Mouse (Mus musculus): ENCODE data around the gene Pitpnm2. TPM values are rescaled to one million over a fixed set of nuclear protein-coding genes. Genes with fewer than 3 reads are reported as not detected.

The Pitpnm2 gene
- total RNA-seq, 4 experiments from 2014 or later = 260 to 337 (median 315) TPM

GRCm38 (mm10) chr5:124150895-124151294, 98.7 kb downstream of the Pitpnm2 start:
- no peak for DNase-seq (ENCODE audit: low spot score in 2 of 2)

GRCm38 (mm10) chr5:124149028-124149427, 100.5 kb downstream of the Pitpnm2 start:
- DNase-seq (ENCODE audit: low spot score in 2 of 2) = no peak

- no peak for DNase-seq (ENCODE audit: low spot score in 2 of 2)
Measured at GRCm38 (mm10) chr5:124138066-124138465, 111.5 kb downstream of the Pitpnm2 start.

- no peak for DNase-seq (ENCODE audit: low spot score in 2 of 2)
Measured at GRCm38 (mm10) chr5:124134261-124134660, 115.3 kb downstream of the Pitpnm2 start.

DNA sequence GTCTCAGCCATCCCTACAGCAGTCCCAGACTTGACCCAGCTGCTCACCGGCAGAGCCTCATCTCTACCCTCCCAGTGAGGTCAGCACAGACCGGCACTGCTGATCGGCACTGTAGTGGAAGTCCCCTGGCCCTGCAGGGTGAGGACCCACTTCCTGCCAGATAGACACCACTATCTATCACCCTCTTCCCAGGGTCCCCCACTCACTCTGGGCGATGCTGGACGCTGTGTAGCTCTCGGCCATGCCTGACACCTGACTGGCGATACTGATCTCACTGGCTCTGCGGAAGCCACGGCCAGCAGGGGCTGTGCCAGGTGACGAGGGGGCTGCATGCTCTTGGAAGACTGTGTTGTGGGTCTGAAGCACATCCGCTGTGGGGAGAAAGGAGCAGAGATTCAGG, 124.5 kb downstream of the Pitpnm2 start:
- no peak for DNase-seq (ENCODE audit: low spot score in 2 of 2)

GRCm38 (mm10) chr5:124122357-124122756, 127.2 kb downstream of the Pitpnm2 start:
- no peak for DNase-seq (ENCODE audit: low spot score in 2 of 2)

DNA sequence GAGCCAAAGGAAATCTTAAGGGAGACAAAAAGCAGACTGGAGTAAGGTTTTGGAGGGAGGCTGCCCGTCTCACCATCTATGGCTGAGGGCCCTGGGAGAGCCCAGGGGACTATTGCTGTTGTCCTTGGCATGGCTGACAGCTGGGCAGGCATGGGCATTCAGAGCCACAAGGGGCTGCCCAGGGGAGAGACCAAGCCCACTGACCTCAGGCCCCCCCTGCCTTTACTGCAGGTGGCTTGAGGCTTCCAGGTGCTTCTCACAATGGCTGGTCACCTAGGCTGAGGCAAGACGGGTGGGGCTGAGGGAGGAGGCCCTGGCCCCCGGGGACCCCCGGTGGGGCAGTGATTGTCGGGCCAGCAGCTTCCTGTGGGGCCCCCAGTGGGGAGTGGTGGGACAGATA, 130.4 kb downstream of the Pitpnm2 start:
- no peak for DNase-seq (ENCODE audit: low spot score in 2 of 2)

DNA sequence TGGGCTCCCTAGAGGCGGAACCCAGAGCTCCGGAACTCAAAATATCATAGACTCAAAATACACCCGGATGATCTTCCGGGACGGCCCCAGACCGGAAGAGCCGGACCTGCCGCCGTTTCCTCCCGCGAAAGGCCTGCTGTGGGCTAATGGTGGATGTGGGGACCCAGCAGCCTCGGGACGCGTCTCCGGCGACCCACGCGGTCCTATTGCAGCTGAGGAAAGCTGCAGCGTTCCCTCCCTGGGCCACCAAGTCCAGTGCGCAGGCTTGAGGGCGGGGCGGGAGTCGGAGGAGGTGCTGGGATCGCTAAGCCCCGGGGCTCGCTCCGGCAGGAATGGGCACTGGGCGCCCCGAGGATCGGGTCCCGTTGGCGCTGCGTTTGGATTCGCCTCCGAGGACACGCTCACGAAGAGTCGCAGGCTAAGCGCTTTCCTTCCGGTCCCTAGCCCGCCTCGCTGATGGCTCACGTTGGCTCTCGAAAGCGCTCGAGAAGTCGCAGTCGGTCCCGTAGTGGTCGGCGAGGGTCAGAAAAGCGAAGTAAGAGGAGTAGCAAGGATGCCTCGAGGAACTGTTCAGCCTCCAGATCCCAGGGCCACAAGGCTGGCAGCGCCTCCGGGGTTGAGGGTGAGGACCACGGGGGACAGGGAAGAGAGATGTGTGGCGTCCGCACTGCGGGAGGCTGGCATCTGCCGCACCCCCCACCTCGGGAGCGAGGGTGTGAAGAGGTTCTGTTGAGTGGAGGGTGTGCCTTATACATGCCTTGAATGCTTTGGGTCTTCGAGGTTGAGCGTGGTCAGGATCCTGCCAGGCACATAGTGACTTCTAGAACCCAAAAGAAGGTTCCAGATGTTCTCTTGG, 133.3 kb downstream of the Pitpnm2 start, which contains the start of gene Arl6ip4:
Arl6ip4 (plus strand) TSS at position 100 of the 856 bp plus-strand sequence.
- DNase-seq (ENCODE audit: low spot score in 2 of 2) = peak in 1 of 2 experiments; percentile 77

DNA sequence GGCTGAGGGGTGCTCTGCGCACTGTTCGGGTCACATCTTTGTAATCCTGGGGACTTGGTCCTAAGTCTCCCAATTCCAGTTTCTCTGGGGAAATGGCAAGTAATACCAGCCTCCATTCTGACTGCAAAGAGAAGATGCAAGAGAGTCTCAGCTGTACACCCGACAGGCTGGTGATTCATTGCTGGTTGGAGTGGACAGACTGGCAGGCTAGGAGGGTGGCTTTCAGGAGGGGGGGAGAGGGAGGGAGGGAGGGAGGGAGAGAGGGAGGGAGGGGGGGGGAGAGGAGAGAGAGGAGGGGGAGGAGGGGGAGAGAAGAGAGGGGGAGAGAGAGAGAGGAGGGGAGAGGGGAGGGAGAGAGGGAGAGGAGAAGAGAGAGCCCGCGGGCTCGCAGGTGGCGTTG, 134.0 kb downstream of the Pitpnm2 start:
- DNase-seq (ENCODE audit: low spot score in 2 of 2) = no peak

GRCm38 (mm10) chr5:124114276-124115025, 135.1 kb downstream of the Pitpnm2 start:
- DNase-seq (ENCODE audit: low spot score in 2 of 2) = no peak

GRCm38 (mm10) chr5:124113030-124113429, 136.5 kb downstream of the Pitpnm2 start:
- DNase-seq (ENCODE audit: low spot score in 2 of 2) = peak in 1 of 2 experiments; percentile 52

DNA sequence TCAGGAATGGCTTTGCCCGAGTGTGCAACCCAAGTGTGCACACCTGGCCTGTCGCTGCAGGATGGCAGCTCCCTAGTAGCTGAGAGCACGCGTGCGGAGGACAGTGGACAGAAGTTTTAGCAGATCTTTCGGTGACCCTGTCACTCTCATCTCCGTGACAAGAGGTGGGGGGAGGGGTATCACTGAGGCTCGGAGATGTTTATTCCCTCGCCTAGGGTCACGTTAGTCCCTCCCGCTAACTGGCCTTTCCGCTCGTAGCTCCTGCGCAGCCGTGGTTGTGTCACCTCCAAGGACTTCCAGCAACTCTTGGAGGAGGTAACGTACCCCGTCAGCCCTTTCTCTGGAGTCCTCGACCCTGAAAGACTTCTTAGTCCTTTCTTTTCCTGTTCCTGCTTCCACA, 137.0 kb downstream of the Pitpnm2 start:
- peak in 1 of 2 experiments; percentile 47 for DNase-seq (ENCODE audit: low spot score in 2 of 2)

DNA sequence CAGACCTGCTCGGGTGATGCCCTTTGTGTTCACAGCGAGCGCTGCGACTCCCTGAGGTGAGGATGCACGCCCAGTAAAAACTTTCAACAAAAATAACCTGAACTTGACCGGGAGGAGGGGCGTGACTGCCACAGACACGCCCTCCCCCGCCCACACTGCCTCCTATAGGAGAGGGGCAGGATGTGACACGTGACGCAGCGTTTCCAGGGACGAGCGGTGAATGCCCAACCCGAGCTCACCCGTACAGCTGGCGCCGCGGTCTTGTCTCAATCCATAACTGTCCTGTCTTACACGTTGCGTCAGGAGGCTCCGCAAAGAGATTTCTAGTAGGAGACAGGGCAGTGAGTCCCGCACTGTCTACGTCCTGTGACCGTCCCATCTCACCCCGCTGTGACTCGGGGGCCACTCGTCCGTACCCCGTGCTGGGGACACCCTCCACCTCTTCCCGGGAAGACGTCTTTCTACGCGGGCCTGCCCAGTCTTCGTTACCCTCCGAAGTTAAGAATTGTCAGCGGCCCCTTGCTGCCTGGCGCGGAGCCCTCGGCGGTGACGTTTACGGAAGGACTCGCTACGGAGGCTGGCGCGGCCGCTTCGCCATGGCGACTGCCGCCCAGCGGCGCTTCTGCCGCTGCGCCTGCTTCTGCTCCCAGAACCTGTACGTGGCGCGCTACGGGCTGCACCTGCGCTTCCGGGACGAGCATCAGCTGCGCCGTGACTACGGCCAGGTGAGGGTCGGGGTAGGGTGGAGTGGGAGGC, 137.6 kb downstream of the Pitpnm2 start, which contains the start of gene Ogfod2:
Ogfod2 (plus strand) TSS at position 556 of the 756 bp plus-strand sequence.
- DNase-seq (ENCODE audit: low spot score in 2 of 2) = peak; percentile 91 to 93

- DNase-seq (ENCODE audit: low spot score in 2 of 2) = peak in 1 of 2 experiments; percentile 22
Measured at GRCm38 (mm10) chr5:124111077-124111741, 138.4 kb downstream of the Pitpnm2 start.

DNA sequence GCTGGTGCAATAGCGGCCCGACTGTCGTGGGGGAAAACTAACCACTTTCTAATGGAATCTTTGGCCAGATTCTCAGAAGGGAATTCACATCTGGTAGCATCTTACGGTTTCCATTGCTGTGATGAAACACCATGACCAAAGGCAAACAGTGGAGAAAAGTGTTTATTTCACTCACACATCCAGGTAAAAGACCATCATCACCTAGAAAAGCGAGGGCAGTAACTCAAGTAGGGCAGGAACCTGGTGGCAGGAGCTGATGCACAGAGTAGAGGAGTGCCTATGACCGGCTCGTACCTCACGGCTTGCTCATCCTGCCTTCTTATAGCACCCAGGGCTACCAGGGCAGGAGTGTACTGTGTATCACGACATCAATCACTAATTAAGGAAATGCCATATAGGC, 146.0 kb downstream of the Pitpnm2 start:
- no peak for DNase-seq (ENCODE audit: low spot score in 2 of 2)

GRCm38 (mm10) chr5:124103020-124103419, 146.5 kb downstream of the Pitpnm2 start:
- DNase-seq (ENCODE audit: low spot score in 2 of 2) = no peak

GRCm38 (mm10) chr5:124102326-124102725, 147.2 kb downstream of the Pitpnm2 start:
- no peak for DNase-seq (ENCODE audit: low spot score in 2 of 2)

DNA sequence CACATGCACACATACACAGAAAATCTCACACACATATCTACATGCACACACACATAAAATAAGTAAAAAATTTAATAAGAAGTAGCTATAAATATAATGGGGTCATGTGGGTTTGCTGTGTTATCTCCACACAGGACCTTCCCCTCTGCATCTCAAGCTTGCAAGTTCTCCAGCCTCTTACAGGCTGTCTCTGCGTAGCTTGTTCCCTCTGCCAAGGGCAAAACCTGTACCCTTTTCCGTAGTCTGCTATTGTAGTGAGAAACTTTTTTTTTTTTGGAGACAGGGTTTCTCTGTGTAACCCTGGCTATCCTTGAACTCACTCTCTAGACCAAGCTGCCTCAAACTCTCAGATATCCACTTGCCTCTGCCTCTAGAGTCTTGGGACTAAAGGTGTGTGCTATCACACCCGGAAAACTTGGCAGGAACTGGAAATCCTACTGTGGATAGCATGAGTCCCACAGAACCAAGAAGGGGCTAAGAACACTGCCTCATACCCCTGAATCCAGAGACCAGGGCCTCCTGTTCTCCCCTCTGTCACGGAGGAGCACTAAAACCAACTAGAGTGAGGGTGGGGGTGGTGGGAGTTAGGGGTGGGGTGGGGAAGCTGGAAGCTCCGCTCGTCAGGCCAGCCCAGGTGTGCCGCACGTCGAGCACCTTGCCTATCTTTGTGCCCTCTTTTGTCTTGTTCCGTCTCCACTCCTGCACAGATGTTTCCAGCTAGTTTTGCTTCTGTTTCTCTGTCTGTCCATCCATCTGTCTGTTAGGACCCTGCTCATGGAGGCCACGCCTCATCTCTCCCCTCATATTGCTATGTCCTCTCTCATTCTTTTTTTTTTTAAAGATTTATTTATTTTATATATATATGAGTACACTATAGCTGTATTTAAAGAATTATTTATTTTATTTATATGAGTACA, 149.2 kb downstream of the Pitpnm2 start:
- DNase-seq (ENCODE audit: low spot score in 2 of 2) = no peak

GRCm38 (mm10) chr5:124098923-124099322, 150.6 kb downstream of the Pitpnm2 start:
- no peak for DNase-seq (ENCODE audit: low spot score in 2 of 2)
